Mouse (Mus musculus) midbrain, embryonic 11.5 days (tissue): ENCODE measurements around the gene Cux2. TPM values are rescaled to one million over a fixed set of nuclear protein-coding genes. Genes with fewer than 3 reads are reported as not detected.

ENCODE experiments used
- ATAC-seq: fragments of 200-750 bp; cut with Nextera tagmentation; 2 replicates; pipeline ENCODE4 v1.8.0; 2017; ENCODE audit warnings: moderate TSS enrichment, moderate library complexity; ENCODE audit not compliant: low FRiP score
- DNase-seq: peaks from one replicate; pipeline ENCODE4 v3.0.0; 2015; ENCODE audit warnings: low spot score; ENCODE audit errors: missing footprints
- H3K27ac ChIP-seq: fragments of 300-500 bp; sonication (generic); 2 replicates; pipeline ENCODE4 v1.5.1; 2014; ENCODE audit warnings: low read depth, low read length
- H3K27me3 ChIP-seq: fragments of 300-500 bp; sonication (generic); 2 replicates; pipeline ENCODE4 v1.6.1; 2014; ENCODE audit warnings: mild to moderate bottlenecking, low read length, moderate library complexity, mixed read lengths; ENCODE audit not compliant: control insufficient read depth, insufficient read depth
- H3K36me3 ChIP-seq: fragments of 300-500 bp; sonication (generic); 2 replicates; pipeline ENCODE4 v1.6.1; 2014; ENCODE audit warnings: mild to moderate bottlenecking, low read length, moderate library complexity, mixed read lengths; ENCODE audit not compliant: control insufficient read depth, insufficient read depth
- H3K4me1 ChIP-seq: fragments of 300-500 bp; sonication (generic); 2 replicates; pipeline ENCODE4 v1.6.1; 2014; ENCODE audit warnings: low read length; ENCODE audit not compliant: control insufficient read depth, insufficient read depth
- H3K4me2 ChIP-seq: fragments of 300-500 bp; sonication (generic); 2 replicates; pipeline ENCODE4 v1.6.1; 2014; ENCODE audit warnings: mild to moderate bottlenecking, moderate library complexity
- H3K4me3 ChIP-seq: fragments of 300-500 bp; sonication (generic); 2 replicates; pipeline ENCODE4 v1.5.1; 2014; ENCODE audit warnings: low read depth, low read length
- H3K9ac ChIP-seq: fragments of 300-500 bp; sonication (generic); 2 replicates; pipeline ENCODE4 v1.6.1; 2014; ENCODE audit warnings: low read length
- H3K9me3 ChIP-seq: fragments of 300-500 bp; sonication (generic); 2 replicates; pipeline ENCODE4 v1.6.1; 2016; ENCODE audit warnings: low read length; ENCODE audit not compliant: control insufficient read depth
- WGBS: fragments of 180-500 bp; shearing (Covaris S2); extraction: QIAGEN DNeasy Blood & Tissue Kit; methylation state at CpG from one replicate; pipeline ENCODE4 v1.1.7; 2014; 5-methylcytosine and 5-hydroxymethylcytosine counted together
- polyA plus RNA-seq: library from polyadenylated mRNA; unstranded; fragments of >200 nt; fragmentation: Nextera tagmentation; extraction: Ambion mirVana; gene quantifications from 2 replicates; pipeline ENCODE4 v1.2.1, GENCODE M21; 2014

The Cux2 gene
- polyA plus RNA-seq, 1 experiment from 2014 or later, result 11.1 TPM

GRCm38 (mm10) chr5:121845361-121845760 is 204.5 kb downstream of the Cux2 start:
- H3K4me1 ChIP-seq, result peaks cover 16% of the 10 kb centered on the region
- H3K27ac ChIP-seq, result no peak overlapping the region
- no peak for DNase-seq
- no peak for ATAC-seq
- no peaks in the 10 kb centered on the region for H3K9me3 ChIP-seq
- no peaks in the 10 kb centered on the region for H3K36me3 ChIP-seq
- H3K4me2 ChIP-seq, result no peak overlapping the region
- no peak overlapping the region for H3K9ac ChIP-seq
- no peak overlapping the region for H3K4me3 ChIP-seq
- peaks cover 28% of the 10 kb centered on the region for H3K27me3 ChIP-seq
- 46% methylated on average over 4 of the region's 4 CpGs for WGBS

- WGBS, result 20% methylated on average over 17 of the region's 17 CpGs
- Histone ChIP-seq H3K4me2 (peak overlapping the region; percentile 77; the same call in 1 of the 2 replicates), H3K27ac (no peak overlapping the region), H3K4me3 (peak overlapping the region; percentile 41; the same call in 1 of the 2 replicates), H3K36me3 (no peaks in the 10 kb centered on the region), H3K9me3 (no peaks in the 10 kb centered on the region), H3K4me1 (peaks cover 13% of the 10 kb centered on the region), H3K9ac (no peak overlapping the region), H3K27me3 (peaks cover 41% of the 10 kb centered on the region)
- no peak; the same call in 1 of the 2 replicates for ATAC-seq
- no peak for DNase-seq
These were observed 206.6 kb downstream of the Cux2 start for GRCm38 (mm10) chr5:121843138-121843905.

GRCm38 (mm10) chr5:121842665-121843118 is 207.2 kb downstream of the Cux2 start:
- H3K27ac ChIP-seq, result no peak overlapping the region

GRCm38 (mm10) chr5:121841973-121842372 is 207.9 kb downstream of the Cux2 start:
- H3K27me3 ChIP-seq, result peaks cover 54% of the 10 kb centered on the region
- no peak overlapping the region for H3K4me3 ChIP-seq
- H3K4me2 ChIP-seq, result no peak overlapping the region
- 42% methylated on average over 10 of the region's 10 CpGs for WGBS
- H3K4me1 ChIP-seq, result peaks cover 23% of the 10 kb centered on the region
- no peaks in the 10 kb centered on the region for H3K36me3 ChIP-seq
- no peak for DNase-seq
- H3K9ac ChIP-seq, result no peak overlapping the region
- H3K9me3 ChIP-seq, result no peaks in the 10 kb centered on the region
- H3K27ac ChIP-seq, result no peak overlapping the region
- no peak for ATAC-seq

More at GRCm38 (mm10) chr5:121842665-121843118, 207.2 kb downstream of the Cux2 start:
- Histone ChIP-seq H3K36me3 (no peaks in the 10 kb centered on the region), H3K4me2 (peak overlapping the region; percentile 77), H3K4me3 (peak overlapping the region; percentile 41), H3K9me3 (no peaks in the 10 kb centered on the region), H3K9ac (peak overlapping the region; percentile 72), H3K4me1 (peaks cover 16% of the 10 kb centered on the region), H3K27me3 (peaks cover 47% of the 10 kb centered on the region)
- ATAC-seq (peak; percentile 62), DNase-seq (peak; percentile 100)
- 1% methylated on average over 33 of the region's 33 CpGs for WGBS

DNA sequence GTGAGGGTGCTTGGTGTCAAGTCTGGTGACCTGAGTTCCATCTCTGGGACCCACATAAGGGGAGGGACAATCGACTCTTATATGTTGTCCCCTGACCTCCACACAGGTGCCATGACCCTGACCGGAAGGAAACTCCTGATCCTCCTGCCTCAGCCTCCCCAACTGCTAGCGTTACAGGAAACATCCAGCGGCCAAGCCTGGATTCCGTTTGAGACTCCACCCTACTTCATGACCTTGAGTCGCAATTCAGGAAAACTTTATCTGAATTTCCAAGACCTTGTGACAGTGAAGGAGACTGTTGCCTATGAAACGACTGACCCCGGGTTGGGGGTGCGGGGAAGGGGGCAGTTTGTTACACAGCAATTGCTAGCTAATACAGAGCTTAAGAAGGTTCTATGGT is 208.4 kb downstream of the Cux2 start:
- Histone ChIP-seq H3K9ac (no peak overlapping the region), H3K27ac (no peak overlapping the region), H3K9me3 (no peaks in the 10 kb centered on the region), H3K27me3 (peaks cover 55% of the 10 kb centered on the region), H3K4me1 (peaks cover 24% of the 10 kb centered on the region), H3K4me2 (no peak overlapping the region), H3K4me3 (no peak overlapping the region), H3K36me3 (no peaks in the 10 kb centered on the region)
- whole genome bisulfite sequencing, result 89% methylated on average over 9 of the region's 9 CpGs
- DNase-seq (no peak), ATAC-seq (no peak)

DNA sequence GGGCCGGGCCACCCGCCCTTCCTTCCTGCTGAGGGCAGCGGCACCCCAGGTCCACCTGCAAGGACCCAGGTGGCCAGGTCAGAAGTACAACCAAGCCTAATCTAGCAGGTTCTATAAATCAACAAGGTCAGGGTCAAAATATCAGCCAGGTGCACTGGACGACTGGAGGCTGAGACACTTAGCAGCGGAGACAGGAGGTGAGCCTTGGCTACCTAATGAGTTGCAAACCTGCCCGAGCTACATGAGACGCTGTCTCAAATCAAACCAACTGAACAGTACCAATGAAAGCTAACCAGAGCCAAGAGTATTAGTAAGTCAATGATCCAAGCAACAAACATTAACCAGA is 210.8 kb downstream of the Cux2 start:
- Histone ChIP-seq H3K27ac (no peak overlapping the region), H3K9ac (no peak overlapping the region), H3K9me3 (no peaks in the 10 kb centered on the region), H3K4me1 (peaks cover 37% of the 10 kb centered on the region), H3K36me3 (no peaks in the 10 kb centered on the region), H3K4me2 (peak overlapping the region; percentile 48), H3K27me3 (peaks cover 54% of the 10 kb centered on the region), H3K4me3 (peak overlapping the region; percentile 24)
- 27% methylated on average over 6 of the region's 7 CpGs for WGBS
- ATAC-seq, result no peak
- DNase-seq, result no peak

DNA sequence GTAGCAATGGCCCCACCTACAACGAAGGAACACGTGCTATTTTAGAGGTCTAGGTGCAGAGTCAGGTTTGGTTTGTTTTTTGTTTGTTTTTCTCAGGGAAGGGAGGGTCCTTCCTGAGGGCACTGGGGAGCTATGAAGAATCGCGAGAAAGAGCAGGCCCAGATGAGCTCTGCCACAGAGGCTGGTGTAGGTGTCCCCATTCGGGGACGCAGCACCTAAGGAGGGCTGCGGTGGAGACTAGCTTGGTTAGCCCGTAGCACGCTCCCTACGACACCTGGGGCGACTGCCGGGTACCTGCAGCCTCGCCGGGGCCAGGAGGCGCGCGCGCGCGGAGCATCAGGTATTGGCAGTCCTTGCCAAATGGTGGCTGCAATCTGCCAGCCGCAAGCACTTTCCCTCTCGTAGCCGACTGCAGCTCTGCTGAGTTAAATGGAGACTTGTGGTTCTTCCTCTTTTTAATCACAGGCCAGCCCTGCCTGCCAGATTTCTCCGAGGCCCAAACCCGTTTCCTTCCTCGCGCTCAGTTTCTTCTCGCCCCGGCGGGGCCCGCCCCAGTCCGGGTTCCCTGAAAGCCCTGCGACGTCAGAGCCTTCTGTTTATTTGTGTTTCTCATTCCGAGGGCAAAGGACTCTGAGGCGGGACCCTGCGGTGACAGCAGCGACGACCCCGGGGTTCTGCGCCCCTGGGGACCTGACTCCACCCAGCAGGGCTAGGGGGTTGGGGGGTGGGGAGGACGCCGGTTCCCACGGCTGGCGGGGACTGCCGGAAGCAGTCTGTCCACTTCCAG is 211.4 kb downstream of the Cux2 start:
- H3K27me3 ChIP-seq, result peaks cover 49% of the 10 kb centered on the region
- peaks cover 40% of the 10 kb centered on the region for H3K4me1 ChIP-seq
- H3K4me2 ChIP-seq, result peak overlapping the region; percentile 48
- no peak overlapping the region for H3K27ac ChIP-seq
- no peaks in the 10 kb centered on the region for H3K9me3 ChIP-seq
- peak overlapping the region; percentile 36; the same call in 1 of the 2 replicates for H3K9ac ChIP-seq
- peak overlapping the region; percentile 24 for H3K4me3 ChIP-seq
- peak; percentile 92 for DNase-seq
- 1% methylated on average over 45 of the region's 46 CpGs for WGBS
- no peaks in the 10 kb centered on the region for H3K36me3 ChIP-seq
- no peak for ATAC-seq

DNA sequence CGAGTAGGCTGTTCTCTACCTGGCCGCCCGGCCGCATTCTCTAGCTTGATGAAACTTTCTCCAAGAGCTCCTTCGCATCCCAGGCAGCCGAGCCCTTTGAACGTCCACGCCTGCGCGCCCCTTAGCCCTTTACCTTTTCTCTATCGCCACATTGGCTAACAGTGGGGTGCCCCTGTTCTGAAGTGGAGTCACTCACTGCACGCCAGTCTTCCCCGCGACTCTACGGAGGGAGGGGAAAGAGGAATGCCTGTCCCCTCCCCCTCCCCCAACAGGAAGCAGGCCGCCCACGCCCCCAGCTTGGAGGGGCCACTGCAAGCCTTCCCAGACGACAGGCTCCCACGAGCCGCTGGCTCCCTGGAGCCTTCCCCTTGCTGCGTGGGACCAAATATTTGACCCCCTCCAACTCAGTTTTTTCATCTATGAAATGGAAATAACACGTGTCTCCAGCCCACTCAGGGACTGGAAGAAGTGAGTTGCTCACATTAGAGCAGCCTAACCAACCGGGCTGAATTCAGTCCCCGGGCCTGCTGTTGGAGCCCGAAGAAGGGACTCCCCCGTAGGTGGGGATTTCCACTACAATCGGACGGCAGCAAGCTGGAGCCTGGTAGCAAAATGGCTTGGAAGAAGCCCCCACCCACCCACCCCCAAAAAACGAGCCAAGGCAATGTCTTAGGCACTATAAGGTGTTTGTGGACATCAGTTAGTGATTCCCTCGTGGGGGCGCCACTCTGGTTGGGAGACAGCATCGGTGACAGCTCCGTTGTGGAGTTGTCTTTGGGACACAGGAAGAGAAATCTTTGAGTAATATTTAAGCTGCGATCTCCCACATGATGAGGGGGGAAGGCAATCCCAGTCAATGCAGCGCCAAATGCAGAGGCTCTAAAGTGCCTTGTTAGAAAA is 212.2 kb downstream of the Cux2 start, which contains the start of gene Sh2b3:
Sh2b3 (minus strand) TSS at position 206 of the 900 bp plus-strand sequence.
- WGBS, result 1% methylated on average over 35 of the region's 35 CpGs

More for the DNA sequence above, 212.2 kb downstream of the Cux2 start, which contains the start of gene Sh2b3:
- Histone ChIP-seq H3K4me2 (peak within 1 kb of the TSS; percentile 97), H3K4me3 (peak within 1 kb of the TSS; percentile 65), H3K27me3 (peaks cover 41% of the 10 kb centered on the region), H3K4me1 (peaks cover 40% of the 10 kb centered on the region), H3K9ac (peak within 1 kb of the TSS; percentile 69), H3K9me3 (no peaks in the 10 kb centered on the region), H3K36me3 (no peaks in the 10 kb centered on the region), H3K27ac (no peak within 1 kb of the TSS)
- DNase-seq (no peak), ATAC-seq (no peak; the same call in 1 of the 2 replicates)
